Mouse (Mus musculus): Measurements from ENCODE around the gene Gm10337. TPM values are rescaled to one million over a fixed set of nuclear protein-coding genes. Genes with fewer than 3 reads are reported as not detected.

Gene Gm10337
- polyA plus RNA-seq (2015; fragmentation: Illumina TruSeq; extraction: RNeasy Lipid Tissue Mini Kit (QIAGEN cat#74804); ENCODE audit: insufficient read depth, low replicate concordance): not detected

GRCm38 (mm10) chr15:102503447-102503846 is at the start of gene Gm10337:
Gene Gm10337 (plus strand): TSS chr15:102503722.

GRCm38 (mm10) chr15:102458904-102459317 is 44.6 kb upstream of the Gm10337 start, which contains the start of gene Prr13:
Gene Prr13 (plus strand): TSS chr15:102459028.

DNA sequence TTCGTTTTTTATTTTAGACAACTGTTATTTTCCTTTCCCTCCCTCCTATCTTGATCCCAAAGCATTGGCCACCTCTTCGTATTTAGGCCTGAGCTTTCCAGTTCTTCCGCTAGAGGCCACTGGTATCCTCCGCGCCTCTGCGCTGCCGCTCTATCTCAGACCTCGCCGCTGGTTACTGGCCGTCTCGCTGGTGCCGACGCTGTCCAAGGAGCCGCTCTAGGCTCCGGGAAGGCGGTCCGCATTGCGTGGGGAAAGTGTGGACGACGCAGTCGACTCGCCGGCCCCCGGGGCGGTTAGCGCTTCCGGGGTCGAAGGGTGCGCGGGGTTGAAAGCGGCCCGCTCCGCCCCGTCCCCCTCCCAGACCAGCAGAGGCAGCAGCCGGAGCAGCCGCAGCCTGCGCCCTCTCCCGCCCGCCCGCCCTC is 33.3 kb upstream of the Gm10337 start, which contains the start of gene Pcbp2:
Gene Pcbp2 (plus strand): TSS at position 357 of the 422 bp plus-strand sequence.

GRCm38 (mm10) chr15:102516728-102517404 is 13.3 kb downstream of the Gm10337 start, which contains the start of gene Map3k12:
Gene Map3k12 (minus strand): TSS chr15:102517064.

GRCm38 (mm10) chr15:102517976-102518858 is 14.7 kb downstream of the Gm10337 start, which contains the start of gene Tarbp2:
Gene Tarbp2 (plus strand): TSS chr15:102518192.

GRCm38 (mm10) chr15:102524892-102525485 is 21.5 kb downstream of the Gm10337 start, which contains the start of gene Npff:
Gene Npff (minus strand): TSS chr15:102524942.

Other genes with a start within 250 kb of the Gm10337 start
- gene Rarg, start 246.2 kb upstream of the Gm10337 start, polyA plus RNA-seq (2015; fragmentation: Illumina TruSeq; extraction: RNeasy Lipid Tissue Mini Kit (QIAGEN cat#74804); ENCODE audit: insufficient read depth, low replicate concordance): 14.3 TPM
- not detected for gene Gm9918, start 233.2 kb upstream of the Gm10337 start, polyA plus RNA-seq (2015; fragmentation: Illumina TruSeq; extraction: RNeasy Lipid Tissue Mini Kit (QIAGEN cat#74804); ENCODE audit: insufficient read depth, low replicate concordance)
- gene Mfsd5, start 224.3 kb upstream of the Gm10337 start, polyA plus RNA-seq (2015; fragmentation: Illumina TruSeq; extraction: RNeasy Lipid Tissue Mini Kit (QIAGEN cat#74804); ENCODE audit: insufficient read depth, low replicate concordance): 13.9 TPM
- 11.6 TPM for gene Espl1, start 207.5 kb upstream of the Gm10337 start, polyA plus RNA-seq (2015; fragmentation: Illumina TruSeq; extraction: RNeasy Lipid Tissue Mini Kit (QIAGEN cat#74804); ENCODE audit: insufficient read depth, low replicate concordance)
- gene Pfdn5, start 177.6 kb upstream of the Gm10337 start, polyA plus RNA-seq (2015; fragmentation: Illumina TruSeq; extraction: RNeasy Lipid Tissue Mini Kit (QIAGEN cat#74804); ENCODE audit: insufficient read depth, low replicate concordance): 442 TPM
- gene Myg1, start 172.0 kb upstream of the Gm10337 start, polyA plus RNA-seq (2015; fragmentation: Illumina TruSeq; extraction: RNeasy Lipid Tissue Mini Kit (QIAGEN cat#74804); ENCODE audit: insufficient read depth, low replicate concordance): 59.6 TPM
- 37.3 TPM for gene Aaas, start 153.0 kb upstream of the Gm10337 start, polyA plus RNA-seq (2015; fragmentation: Illumina TruSeq; extraction: RNeasy Lipid Tissue Mini Kit (QIAGEN cat#74804); ENCODE audit: insufficient read depth, low replicate concordance)
- gene Sp7, start 136.5 kb upstream of the Gm10337 start, polyA plus RNA-seq (2015; fragmentation: Illumina TruSeq; extraction: RNeasy Lipid Tissue Mini Kit (QIAGEN cat#74804); ENCODE audit: insufficient read depth, low replicate concordance): not detected
- 84.1 TPM for gene Sp1, start 97.6 kb upstream of the Gm10337 start, polyA plus RNA-seq (2015; fragmentation: Illumina TruSeq; extraction: RNeasy Lipid Tissue Mini Kit (QIAGEN cat#74804); ENCODE audit: insufficient read depth, low replicate concordance)
- gene Amhr2, start 58.4 kb upstream of the Gm10337 start, polyA plus RNA-seq (2015; fragmentation: Illumina TruSeq; extraction: RNeasy Lipid Tissue Mini Kit (QIAGEN cat#74804); ENCODE audit: insufficient read depth, low replicate concordance): 0.15 TPM
- gene Prr13, start 44.7 kb upstream of the Gm10337 start, polyA plus RNA-seq (2015; fragmentation: Illumina TruSeq; extraction: RNeasy Lipid Tissue Mini Kit (QIAGEN cat#74804); ENCODE audit: insufficient read depth, low replicate concordance): 125 TPM
- 833 TPM for gene Pcbp2, start 33.2 kb upstream of the Gm10337 start, polyA plus RNA-seq (2015; fragmentation: Illumina TruSeq; extraction: RNeasy Lipid Tissue Mini Kit (QIAGEN cat#74804); ENCODE audit: insufficient read depth, low replicate concordance)
- gene Map3k12, start 13.3 kb downstream of the Gm10337 start, polyA plus RNA-seq (2015; fragmentation: Illumina TruSeq; extraction: RNeasy Lipid Tissue Mini Kit (QIAGEN cat#74804); ENCODE audit: insufficient read depth, low replicate concordance): 3.3 TPM
- gene Tarbp2, start 14.5 kb downstream of the Gm10337 start, polyA plus RNA-seq (2015; fragmentation: Illumina TruSeq; extraction: RNeasy Lipid Tissue Mini Kit (QIAGEN cat#74804); ENCODE audit: insufficient read depth, low replicate concordance): 23.3 TPM
- 7.5 TPM for gene Npff, start 21.2 kb downstream of the Gm10337 start, polyA plus RNA-seq (2015; fragmentation: Illumina TruSeq; extraction: RNeasy Lipid Tissue Mini Kit (QIAGEN cat#74804); ENCODE audit: insufficient read depth, low replicate concordance)
- not detected for gene Gm28047, start 121.3 kb downstream of the Gm10337 start, polyA plus RNA-seq (2015; fragmentation: Illumina TruSeq; extraction: RNeasy Lipid Tissue Mini Kit (QIAGEN cat#74804); ENCODE audit: insufficient read depth, low replicate concordance)
- gene Atf7, start 121.7 kb downstream of the Gm10337 start, polyA plus RNA-seq (2015; fragmentation: Illumina TruSeq; extraction: RNeasy Lipid Tissue Mini Kit (QIAGEN cat#74804); ENCODE audit: insufficient read depth, low replicate concordance): 114 TPM
- gene Atp5g2, start 168.6 kb downstream of the Gm10337 start, polyA plus RNA-seq (2015; fragmentation: Illumina TruSeq; extraction: RNeasy Lipid Tissue Mini Kit (QIAGEN cat#74804); ENCODE audit: insufficient read depth, low replicate concordance): 65.2 TPM
- 32.9 TPM for gene Calcoco1, start 218.5 kb downstream of the Gm10337 start, polyA plus RNA-seq (2015; fragmentation: Illumina TruSeq; extraction: RNeasy Lipid Tissue Mini Kit (QIAGEN cat#74804); ENCODE audit: insufficient read depth, low replicate concordance)

Measured in spleen, adult 10 weeks (tissue).